Mouse (Mus musculus): Measurements from ENCODE around the gene Cacng1. TPM values are rescaled to one million over a fixed set of nuclear protein-coding genes. Genes with fewer than 3 reads are reported as not detected.

Cacng1 gene
- total and polyA plus RNA-seq, 2 experiments from 2014 or later, result 0.68 to 0.89 TPM

DNA sequence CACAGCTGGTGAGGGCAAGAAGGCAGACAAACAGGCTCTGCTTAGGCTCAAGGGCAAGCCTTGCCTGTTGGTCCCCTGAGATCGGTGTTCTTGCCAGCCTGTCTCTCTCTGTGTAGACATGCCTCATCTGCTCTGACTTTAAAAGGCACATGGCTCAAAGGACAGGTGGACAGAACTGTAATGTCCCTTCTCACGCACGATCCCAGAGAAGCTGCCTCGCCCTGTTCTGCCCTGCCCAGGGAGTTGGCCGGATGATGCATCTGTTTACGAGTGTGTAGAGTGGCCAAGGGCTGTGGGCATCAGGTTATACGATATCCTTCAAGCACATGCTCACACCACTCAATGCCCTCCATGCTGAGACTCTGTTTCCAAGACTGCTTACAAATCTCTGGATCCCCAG, 2.0 kb downstream of the Cacng1 start:
- H3K9ac ChIP-seq (replicated peaks; ENCODE audit: low read length), result no peak overlapping the region
- H3K4me1 ChIP-seq (ENCODE audit: insufficient read depth, low read length), result no peaks in the 10 kb centered on the region
- no peaks in the 10 kb centered on the region for H3K36me3 ChIP-seq (ENCODE audit: insufficient read depth, low read length)
- DNase-seq (ENCODE audit: low spot score) (no peak), ATAC-seq (0 out of 2 replicates have a peak, but pooled peaks have one; percentile 24)
- no peak overlapping the region for H3K27ac ChIP-seq
- no peaks in the 10 kb centered on the region for H3K27me3 ChIP-seq (ENCODE audit: insufficient read depth, low read length)
- no peak overlapping the region for H3K4me3 ChIP-seq (ENCODE audit: low read length)
- H3K4me2 ChIP-seq (ENCODE audit: low read depth, low read length), result no peak overlapping the region
- 64% methylated on average over 7 of the region's 7 CpGs for WGBS
- no peak for TF ChIP-seq CTCF (IDR thresholded peaks at IDR 0.05; ENCODE audit: low read depth)
- no peaks in the 10 kb centered on the region for H3K9me3 ChIP-seq (ENCODE audit: low read length)

GRCm38 (mm10) chr11:107710379-107710778, 5.9 kb downstream of the Cacng1 start:
- Histone ChIP-seq H3K27me3 (ENCODE audit: insufficient read depth, low read length) (no peaks in the 10 kb centered on the region), H3K36me3 (ENCODE audit: insufficient read depth, low read length) (no peaks in the 10 kb centered on the region), H3K4me3 (ENCODE audit: low read length) (no peak overlapping the region), H3K4me1 (ENCODE audit: insufficient read depth, low read length) (peaks cover 12% of the 10 kb centered on the region; the same call in 1 of the 2 replicates), H3K4me2 (ENCODE audit: low read depth, low read length) (no peak overlapping the region), H3K9me3 (ENCODE audit: low read length) (no peaks in the 10 kb centered on the region), H3K9ac (replicated peaks; ENCODE audit: low read length) (no peak overlapping the region), H3K27ac (no peak overlapping the region)
- WGBS, result 71% methylated on average over 3 of the region's 3 CpGs
- no peak for ATAC-seq
- DNase-seq (ENCODE audit: low spot score), result no peak
- no peak for TF ChIP-seq CTCF (IDR thresholded peaks at IDR 0.05; ENCODE audit: low read depth)

DNA sequence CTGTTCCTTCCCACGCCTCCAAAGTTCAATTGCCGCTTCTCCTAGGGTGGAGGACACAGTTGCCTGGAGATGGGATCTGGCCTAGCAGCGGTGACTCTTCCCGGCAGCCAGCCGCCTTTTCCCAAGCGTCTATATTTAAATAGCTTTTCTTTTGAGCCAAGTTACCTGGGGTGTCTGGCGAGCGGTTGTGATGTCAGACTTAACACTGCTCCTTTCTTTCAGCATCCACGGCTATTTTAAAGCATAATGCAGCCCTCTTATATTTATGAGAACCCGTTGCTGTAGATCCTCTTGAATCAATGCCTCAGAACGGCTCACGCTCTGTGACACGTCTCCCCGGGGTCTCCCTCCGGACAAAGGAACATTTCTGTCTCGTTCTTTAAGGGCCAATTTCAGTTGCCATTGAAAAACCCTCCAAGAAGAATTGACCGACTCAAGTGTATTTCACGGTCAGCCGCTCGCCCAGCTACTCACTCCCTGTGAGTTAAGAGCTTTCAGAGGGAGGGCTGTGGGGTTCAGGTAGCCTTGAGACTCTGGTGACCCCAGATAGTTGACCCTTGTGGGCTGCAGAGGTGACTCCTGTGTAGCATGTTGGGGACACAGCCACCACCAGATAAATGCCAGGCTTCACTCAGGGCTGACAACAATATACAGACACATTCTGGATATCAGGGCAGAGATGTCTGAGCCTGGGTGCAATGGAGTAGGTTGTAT, 8.3 kb downstream of the Cacng1 start:
- peaks cover 18% of the 10 kb centered on the region for H3K4me1 ChIP-seq (ENCODE audit: insufficient read depth, low read length)
- DNase-seq (ENCODE audit: low spot score), result peak; percentile 54
- no peaks in the 10 kb centered on the region for H3K27me3 ChIP-seq (ENCODE audit: insufficient read depth, low read length)
- H3K4me3 ChIP-seq (ENCODE audit: low read length), result no peak overlapping the region
- WGBS, result 20% methylated on average over 20 of the region's 20 CpGs
- H3K4me2 ChIP-seq (ENCODE audit: low read depth, low read length), result no peak overlapping the region
- H3K9me3 ChIP-seq (ENCODE audit: low read length), result no peaks in the 10 kb centered on the region
- no peak overlapping the region for H3K9ac ChIP-seq (replicated peaks; ENCODE audit: low read length)
- no peaks in the 10 kb centered on the region for H3K36me3 ChIP-seq (ENCODE audit: insufficient read depth, low read length)
- H3K27ac ChIP-seq, result no peak overlapping the region
- TF ChIP-seq CTCF (IDR thresholded peaks at IDR 0.05; ENCODE audit: low read depth), result no peak
- peak; percentile 60 for ATAC-seq

- WGBS, result 51% methylated on average over 11 of the region's 11 CpGs
- peaks cover 18% of the 10 kb centered on the region for H3K4me1 ChIP-seq (ENCODE audit: insufficient read depth, low read length)
- DNase-seq (ENCODE audit: low spot score), result no peak
- H3K9ac ChIP-seq (replicated peaks; ENCODE audit: low read length), result no peak overlapping the region
- no peak overlapping the region for H3K4me3 ChIP-seq (ENCODE audit: low read length)
- TF ChIP-seq CTCF (IDR thresholded peaks at IDR 0.05; ENCODE audit: low read depth), result no peak
- H3K27ac ChIP-seq, result no peak overlapping the region
- no peaks in the 10 kb centered on the region for H3K36me3 ChIP-seq (ENCODE audit: insufficient read depth, low read length)
- no peaks in the 10 kb centered on the region for H3K27me3 ChIP-seq (ENCODE audit: insufficient read depth, low read length)
- no peaks in the 10 kb centered on the region for H3K9me3 ChIP-seq (ENCODE audit: low read length)
- H3K4me2 ChIP-seq (ENCODE audit: low read depth, low read length), result no peak overlapping the region
- peak; percentile 11; the same call in 1 of the 2 replicates for ATAC-seq
Measured at GRCm38 (mm10) chr11:107705476-107706074, 10.7 kb downstream of the Cacng1 start.

- no peaks in the 10 kb centered on the region for H3K27me3 ChIP-seq (ENCODE audit: insufficient read depth, low read length)
- 48% methylated on average over 6 of the region's 6 CpGs for WGBS
- H3K4me1 ChIP-seq (ENCODE audit: insufficient read depth, low read length), result peaks cover 18% of the 10 kb centered on the region
- H3K27ac ChIP-seq, result no peak overlapping the region
- no peak overlapping the region for H3K4me3 ChIP-seq (ENCODE audit: low read length)
- no peaks in the 10 kb centered on the region for H3K9me3 ChIP-seq (ENCODE audit: low read length)
- no peak overlapping the region for H3K9ac ChIP-seq (replicated peaks; ENCODE audit: low read length)
- no peak for TF ChIP-seq CTCF (IDR thresholded peaks at IDR 0.05; ENCODE audit: low read depth)
- DNase-seq (ENCODE audit: low spot score), result peak; percentile 23
- peak; percentile 41; the same call in 1 of the 2 replicates for ATAC-seq
- no peaks in the 10 kb centered on the region for H3K36me3 ChIP-seq (ENCODE audit: insufficient read depth, low read length)
- no peak overlapping the region for H3K4me2 ChIP-seq (ENCODE audit: low read depth, low read length)
Measured at GRCm38 (mm10) chr11:107705060-107705459, 11.3 kb downstream of the Cacng1 start.

DNA sequence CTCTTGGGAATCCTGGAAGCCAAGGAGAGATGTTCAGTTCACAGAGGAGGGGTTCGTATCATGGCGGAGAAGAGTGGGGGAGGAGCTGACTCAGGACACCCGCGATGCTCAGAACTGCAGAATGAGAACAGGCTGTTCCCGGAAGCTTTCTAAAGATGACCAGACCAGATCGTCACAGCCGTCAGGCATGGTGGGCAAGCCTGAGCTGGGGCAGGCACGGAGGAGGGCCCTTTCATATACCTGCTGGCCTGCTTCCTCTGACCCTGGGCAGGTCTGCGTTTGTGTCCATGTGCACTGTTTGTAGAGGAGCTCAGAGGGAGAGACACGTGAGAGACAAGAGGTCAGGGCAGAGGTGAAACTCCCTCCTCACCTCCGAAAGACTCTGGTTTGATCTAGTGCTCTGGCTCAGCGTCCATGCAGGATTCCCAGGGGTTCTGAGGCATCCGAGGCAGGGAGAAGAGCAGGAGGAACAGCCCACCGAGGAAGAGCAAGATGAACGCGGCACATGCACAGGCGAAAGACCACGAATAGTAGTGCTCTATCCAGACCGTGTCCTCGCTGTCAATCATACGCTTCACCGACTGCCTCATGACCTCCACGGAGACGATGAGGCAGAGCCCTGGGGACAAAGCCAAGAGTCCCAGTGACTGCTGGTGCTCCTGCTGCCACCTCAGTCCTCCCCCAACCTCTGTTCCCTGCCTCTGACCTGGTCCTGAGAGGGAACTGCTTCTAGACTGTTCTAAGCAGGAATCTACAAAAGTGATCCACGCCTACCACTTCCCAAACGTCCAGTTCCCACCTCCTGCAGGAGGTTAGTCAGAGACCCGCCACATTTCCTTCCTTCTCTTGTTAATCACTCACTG, 12.8 kb downstream of the Cacng1 start:
- no peaks in the 10 kb centered on the region for H3K36me3 ChIP-seq (ENCODE audit: insufficient read depth, low read length)
- DNase-seq (ENCODE audit: low spot score), result peak; percentile 21
- TF ChIP-seq CTCF (IDR thresholded peaks at IDR 0.05; ENCODE audit: low read depth), result no peak

More for the DNA sequence above, 12.8 kb downstream of the Cacng1 start:
- no peak for ATAC-seq
- peaks cover 18% of the 10 kb centered on the region for H3K4me1 ChIP-seq (ENCODE audit: insufficient read depth, low read length)
- no peaks in the 10 kb centered on the region for H3K27me3 ChIP-seq (ENCODE audit: insufficient read depth, low read length)
- no peaks in the 10 kb centered on the region for H3K9me3 ChIP-seq (ENCODE audit: low read length)
- no peak overlapping the region for H3K27ac ChIP-seq
- WGBS, result 28% methylated on average over 27 of the region's 27 CpGs
- H3K4me2 ChIP-seq (ENCODE audit: low read depth, low read length), result peak overlapping the region; percentile 27
- no peak overlapping the region for H3K4me3 ChIP-seq (ENCODE audit: low read length)
- H3K9ac ChIP-seq (replicated peaks; ENCODE audit: low read length), result no peak overlapping the region

Data from hindbrain, postnatal 0 days (tissue).